Mouse (Mus musculus) stomach, embryonic 14.5 days (tissue): ENCODE results near the gene Ceacam18. TPM values are rescaled to one million over a fixed set of nuclear protein-coding genes. Genes with fewer than 3 reads are reported as not detected.

Experiments
- polyA plus RNA-seq: library from polyadenylated mRNA; unstranded; fragments of >200 nt; fragmentation: Nextera tagmentation; extraction: Ambion mirVana; gene quantifications from 2 replicates; pipeline ENCODE4 v1.2.1, GENCODE M21; 2014

Ceacam18 gene
- polyA plus RNA-seq, 1 experiment from 2014 or later = not detected

Other genes starting within 250 kb of the Ceacam18 start
- 0.15 and 0.19 TPM in 2 replicates for gene Siglecg, start 226.5 kb upstream of the Ceacam18 start, polyA plus RNA-seq
- gene Lim2, start 207.0 kb upstream of the Ceacam18 start, polyA plus RNA-seq = not detected in 2 replicates
- 0.39 and 1.4 TPM in 2 replicates for gene Nkg7, start 197.6 kb upstream of the Ceacam18 start, polyA plus RNA-seq
- not detected in 2 replicates for gene Cldnd2, start 193.9 kb upstream of the Ceacam18 start, polyA plus RNA-seq
- 290 and 313 TPM in 2 replicates for gene Etfb, start 190.6 kb upstream of the Ceacam18 start, polyA plus RNA-seq
- 0.30 and 0.46 TPM in 2 replicates for gene Gm45233, start 190.6 kb upstream of the Ceacam18 start, polyA plus RNA-seq
- 3.0 and 6.1 TPM in 2 replicates for gene Vsig10l, start 171.6 kb upstream of the Ceacam18 start, polyA plus RNA-seq
- 0.75 and 0.91 TPM in 2 replicates for gene Iglon5, start 144.6 kb upstream of the Ceacam18 start, polyA plus RNA-seq
- gene 4931406B18Rik, start 128.8 kb upstream of the Ceacam18 start, polyA plus RNA-seq = not detected in 2 replicates
- 1.9 and 4.3 TPM in 2 replicates for gene Cd33, start 90.3 kb upstream of the Ceacam18 start, polyA plus RNA-seq
- gene Zfp658, start 72.5 kb upstream of the Ceacam18 start, polyA plus RNA-seq = 3.2 and 5.0 TPM in 2 replicates
- 14.7 and 14.8 TPM in 2 replicates for gene Zfp719, start 55.1 kb upstream of the Ceacam18 start, polyA plus RNA-seq
- 0.23 and 0.36 TPM in 2 replicates for gene Zfp819, start 27.5 kb upstream of the Ceacam18 start, polyA plus RNA-seq
- gene Siglece, start 25.5 kb downstream of the Ceacam18 start, polyA plus RNA-seq = 0.80 and 0.95 TPM in 2 replicates
- gene Ctu1, start 37.3 kb downstream of the Ceacam18 start, polyA plus RNA-seq = 11.0 TPM in 2 replicates
- 0.32 TPM in 1 of 2 replicates, not detected in the other for gene Klk14, start 55.7 kb downstream of the Ceacam18 start, polyA plus RNA-seq
- gene Klk13, start 77.9 kb downstream of the Ceacam18 start, polyA plus RNA-seq = 1.6 and 1.8 TPM in 2 replicates
- gene Klk12, start 134.2 kb downstream of the Ceacam18 start, polyA plus RNA-seq = 0.27 TPM in 1 of 2 replicates, not detected in the other
- 2.6 TPM in 2 replicates for gene Klk11, start 139.9 kb downstream of the Ceacam18 start, polyA plus RNA-seq
- gene Klk10, start 146.3 kb downstream of the Ceacam18 start, polyA plus RNA-seq = 3.1 and 3.5 TPM in 2 replicates
- 0.17 TPM in 1 of 2 replicates, not detected in the other for gene Klk9, start 157.2 kb downstream of the Ceacam18 start, polyA plus RNA-seq
- 28.5 and 39.0 TPM in 2 replicates for gene Klk8, start 162.9 kb downstream of the Ceacam18 start, polyA plus RNA-seq
- gene Klk7, start 176.6 kb downstream of the Ceacam18 start, polyA plus RNA-seq = not detected in 2 replicates
- gene Klk6, start 189.8 kb downstream of the Ceacam18 start, polyA plus RNA-seq = not detected in 2 replicates
- gene Klk5, start 207.3 kb downstream of the Ceacam18 start, polyA plus RNA-seq = not detected in 2 replicates
- gene Klk4, start 246.5 kb downstream of the Ceacam18 start, polyA plus RNA-seq = not detected in 2 replicates